ENCODE assay signal across 17 mouse cellular contexts in genomic region chr5:27343626-27344025, GRCm38 (mm10).
"Had no signal": no experiment of that assay in that cellular context is flagged by ENCODE, and none has a peak within 500 bp of the region (broad histone marks: within the 10 kb centered on the region; RNA-seq: fewer than 3 reads in every experiment).

No protein-coding gene starts in this region.

- DNase-seq: liver, embryonic 13.5 days; liver, postnatal 0 days; lung, adult 2 months; lung, postnatal 14 days; lung, postnatal 36 days; right cerebral cortex, postnatal 14 days; thymus, adult 2 months; thymus, postnatal 25 days; thymus, postnatal 4 days had no signal

- H3K9me3 ChIP-seq: liver, embryonic 13.5 days; liver, embryonic 15.5 days; lung, embryonic 15.5 days; midbrain, embryonic 10.5 days; neural tube, embryonic 12.5 days; stomach, embryonic 15.5 days had no signal

- H3K4me1 ChIP-seq: liver, embryonic 13.5 days; liver, embryonic 15.5 days; lung, embryonic 15.5 days; stomach, embryonic 15.5 days had no signal

- H3K27ac ChIP-seq: liver, embryonic 13.5 days; liver, embryonic 15.5 days; lung, embryonic 15.5 days; midbrain, embryonic 10.5 days; neural tube, embryonic 12.5 days; stomach, embryonic 15.5 days; stomach, postnatal 0 days had no signal

- H3K9ac ChIP-seq: liver, embryonic 13.5 days; liver, embryonic 15.5 days; liver, postnatal 0 days; lung, embryonic 15.5 days; neural tube, embryonic 12.5 days; stomach, embryonic 15.5 days had no signal

- H3K36me3 ChIP-seq: liver, embryonic 13.5 days; liver, embryonic 15.5 days; lung, embryonic 15.5 days; midbrain, embryonic 10.5 days; neural tube, embryonic 12.5 days; stomach, embryonic 15.5 days had no signal

- H3K4me3 ChIP-seq: liver, embryonic 13.5 days; liver, embryonic 15.5 days; lung, embryonic 15.5 days; midbrain, embryonic 10.5 days; myocyte; neural tube, embryonic 12.5 days; stomach, embryonic 15.5 days had no signal

- ATAC-seq: liver, postnatal 0 days; lung, postnatal 0 days had no signal

- H3K4me2 ChIP-seq: liver, embryonic 13.5 days; liver, embryonic 15.5 days; lung, embryonic 15.5 days; neural tube, embryonic 12.5 days; stomach, embryonic 15.5 days had no signal

- H3K27me3 ChIP-seq: liver, embryonic 13.5 days; liver, embryonic 15.5 days; lung, embryonic 15.5 days; neural tube, embryonic 12.5 days; stomach, embryonic 15.5 days had no signal
